Mouse (Mus musculus): ENCODE measurements around the gene Kif3c.

DNA sequence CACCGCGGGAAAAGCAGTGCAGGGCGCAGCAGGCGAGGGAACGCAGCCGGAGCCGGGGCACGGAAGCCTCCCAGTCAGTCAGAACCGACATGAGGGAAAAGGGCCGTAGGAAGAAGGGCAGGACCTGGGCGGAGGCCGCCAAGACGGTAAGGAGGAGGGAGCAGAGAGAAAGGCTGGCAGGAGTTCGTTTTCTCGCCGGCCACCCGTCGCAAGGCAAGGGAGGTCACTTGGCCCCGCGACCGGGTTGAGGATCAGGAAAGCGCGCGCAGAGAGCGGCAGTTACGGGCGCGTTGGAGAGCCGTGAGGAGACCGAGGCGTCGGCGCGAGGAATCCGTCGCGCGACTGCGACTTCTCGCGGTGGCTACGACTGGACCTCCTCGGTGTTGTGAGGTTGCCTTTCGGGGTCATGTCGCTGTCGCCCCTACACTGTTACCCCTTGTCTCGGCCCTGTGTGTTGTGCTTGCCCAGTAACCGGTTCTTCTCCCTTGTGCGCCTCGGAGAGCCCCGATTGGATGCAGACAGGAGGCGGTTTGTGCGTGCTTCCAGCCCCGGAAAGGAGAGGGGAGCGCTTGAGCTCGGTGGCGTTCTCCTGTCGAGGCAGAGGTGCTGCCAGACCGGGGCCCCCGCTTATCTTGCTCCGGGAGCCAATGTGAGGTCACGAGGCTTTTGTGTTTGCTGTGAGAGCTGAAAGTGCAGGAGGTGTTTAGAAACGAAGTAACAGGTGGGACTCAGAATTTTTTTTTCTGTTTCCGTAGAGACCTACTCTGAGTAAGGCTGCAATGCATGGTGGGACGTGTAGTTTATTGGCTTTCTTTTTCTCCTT lies 62.3 kb downstream of the Kif3c start:
- TF ChIP-seq CTCF (IDR thresholded peaks at IDR 0.05; ENCODE audit: low read depth) (no peak), EP300 (IDR thresholded peaks at IDR 0.05; ENCODE audit: low read depth) (no peak)
